Mouse (Mus musculus) frontal cortex, postnatal 10 days (tissue): ENCODE results near the gene Ankrd13d.
"Not testable (repeated sequence)": the region's sequence is repeated elsewhere in the genome, so short reads cannot be mapped to it uniquely, and the experiment has no call there.

Experiments used
- DNase-seq, 2 experiments: peaks; one replicate each; pipeline ENCODE4 v3.0.0; 2022; ENCODE audit warnings: low spot score in 2 of 2, mixed read lengths in 1 of 2

Gene Ankrd13d

GRCm38 (mm10) chr19:4264171-4264780 is 18.7 kb downstream of the Ankrd13d start:
- no peak for DNase-seq

DNA sequence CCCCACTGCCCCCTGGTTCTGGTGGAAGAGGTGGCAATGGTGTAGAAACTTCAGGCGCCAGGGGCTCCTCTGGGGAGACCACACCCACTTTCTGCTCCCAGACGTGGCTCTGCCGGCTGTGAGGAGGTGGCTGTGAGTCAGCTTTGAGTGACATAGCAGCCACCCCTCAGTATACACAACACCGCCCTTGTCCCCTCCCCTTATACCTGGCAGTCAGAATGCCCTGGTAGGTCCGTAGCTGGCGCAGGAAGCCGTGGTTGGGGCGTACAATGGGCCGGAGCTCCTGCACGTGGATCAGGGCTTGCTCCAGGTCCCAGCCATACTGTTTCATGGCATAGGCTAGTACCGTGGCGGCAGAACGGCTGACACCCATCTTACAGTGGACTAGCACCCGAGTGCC is 19.2 kb downstream of the Ankrd13d start:
- DNase-seq: no peak

- DNase-seq: no peak
These were observed 20.2 kb downstream of the Ankrd13d start for GRCm38 (mm10) chr19:4262756-4263155.

GRCm38 (mm10) chr19:4261038-4261698 is 21.8 kb downstream of the Ankrd13d start:
- DNase-seq: no peak

DNA sequence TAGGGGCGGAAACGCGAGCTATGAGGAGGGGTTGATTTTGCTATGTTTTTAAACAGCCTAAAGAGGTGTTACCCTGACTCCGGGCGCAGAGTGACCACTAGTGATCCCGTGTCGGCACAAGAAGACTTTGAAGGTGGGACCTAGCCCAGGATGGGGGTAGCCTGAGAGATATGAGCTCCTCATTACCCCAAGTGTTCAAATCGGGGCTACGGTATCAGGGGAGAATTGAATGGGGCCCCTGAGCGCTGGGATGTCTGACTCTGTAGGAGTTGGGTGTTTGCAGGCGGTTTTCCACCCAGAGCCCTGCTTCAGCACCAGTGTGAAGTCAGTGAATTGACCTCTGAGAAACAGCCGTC is 25.1 kb downstream of the Ankrd13d start:
- DNase-seq: no peak

- DNase-seq: peak; percentile 76 to 91
These were observed 25.6 kb downstream of the Ankrd13d start for GRCm38 (mm10) chr19:4257216-4257896.

DNA sequence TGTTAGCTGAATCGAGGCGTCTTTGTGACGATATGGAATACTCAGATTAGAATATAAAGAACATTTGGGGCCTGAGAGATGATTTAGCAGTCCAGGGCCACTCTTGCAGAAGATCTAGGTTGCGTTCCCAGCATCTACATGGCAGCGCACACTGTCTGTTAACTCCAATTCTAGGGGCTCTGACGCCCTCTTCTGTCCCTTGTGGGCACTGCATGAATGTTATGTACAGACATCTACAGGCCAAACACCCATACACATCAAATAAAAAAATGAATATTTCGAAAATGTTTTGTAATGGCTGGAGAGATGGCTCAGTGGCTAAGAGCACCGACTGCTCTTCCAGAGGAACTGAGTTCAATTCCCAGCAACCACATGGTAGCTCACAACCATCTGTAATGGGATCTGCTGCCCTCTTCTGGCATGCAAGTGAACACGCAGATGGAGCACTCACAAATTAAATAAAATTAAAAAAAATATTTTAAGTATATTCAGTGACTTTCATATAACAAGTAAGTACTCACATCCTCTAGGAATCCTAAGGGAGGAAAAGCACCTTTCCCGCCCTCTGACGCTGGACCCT is 27.3 kb downstream of the Ankrd13d start:
- DNase-seq: no peak

DNA sequence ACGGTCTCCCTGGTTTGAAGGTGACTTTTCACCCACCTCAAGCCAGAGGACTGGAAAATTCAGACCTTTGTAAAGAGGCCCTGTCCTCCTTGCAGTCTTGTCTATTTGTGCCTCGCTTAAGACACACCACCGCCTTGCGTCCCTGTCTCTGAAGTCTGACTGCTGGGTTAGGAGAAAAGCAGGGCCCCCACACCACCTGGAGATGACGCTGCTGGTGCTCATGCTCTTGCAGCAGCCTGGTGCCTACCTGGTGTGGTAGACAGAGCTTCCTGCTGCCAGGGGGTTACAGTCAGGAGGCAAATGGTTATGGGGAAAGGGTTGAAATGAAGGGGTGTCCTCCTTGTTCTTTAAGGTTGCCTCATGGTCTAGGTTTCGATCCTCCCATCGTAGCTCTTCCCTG is 28.7 kb downstream of the Ankrd13d start:
- DNase-seq: no peak

DNA sequence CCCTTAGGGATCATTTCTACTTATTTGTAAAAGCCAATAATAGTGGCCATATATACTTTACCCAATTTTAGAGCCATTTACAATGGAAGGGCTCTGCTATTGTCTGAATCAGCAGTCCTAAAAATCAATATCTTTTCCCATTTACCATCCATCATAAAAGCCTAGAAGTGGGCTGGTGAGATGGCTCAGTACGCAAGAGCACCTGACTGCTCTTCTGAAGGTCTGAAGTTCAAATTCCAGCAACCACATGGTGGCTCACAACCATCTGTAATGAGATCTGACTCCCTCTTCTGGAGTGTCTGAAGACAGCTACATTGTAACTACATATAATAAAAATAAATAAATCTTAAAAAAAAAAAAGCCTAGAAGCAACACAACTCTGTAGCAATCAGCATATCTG is 34.3 kb downstream of the Ankrd13d start:
- DNase-seq: not testable (repeated sequence)

GRCm38 (mm10) chr19:4247010-4247409 is 35.9 kb downstream of the Ankrd13d start:
- DNase-seq: no peak

DNA sequence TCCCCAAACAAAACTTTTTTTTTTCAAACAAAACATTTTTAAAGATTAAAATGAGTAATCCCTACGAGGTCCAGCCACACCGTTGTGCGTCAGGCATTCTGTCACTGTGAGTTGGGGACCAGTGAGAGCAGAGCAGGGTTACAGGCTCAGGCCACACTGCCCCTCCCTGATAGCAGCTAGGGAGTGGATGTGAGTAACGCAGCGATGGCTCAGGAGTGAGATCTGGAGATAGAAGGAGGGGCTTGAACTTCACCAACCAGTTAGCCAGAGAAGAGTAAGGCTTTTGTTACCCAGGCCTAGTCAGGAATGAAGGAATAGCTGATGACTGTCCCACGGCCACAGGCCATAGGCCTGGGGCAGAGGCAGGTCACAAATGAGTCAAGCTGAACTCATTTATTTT is 38.2 kb downstream of the Ankrd13d start:
- no peak for DNase-seq

DNA sequence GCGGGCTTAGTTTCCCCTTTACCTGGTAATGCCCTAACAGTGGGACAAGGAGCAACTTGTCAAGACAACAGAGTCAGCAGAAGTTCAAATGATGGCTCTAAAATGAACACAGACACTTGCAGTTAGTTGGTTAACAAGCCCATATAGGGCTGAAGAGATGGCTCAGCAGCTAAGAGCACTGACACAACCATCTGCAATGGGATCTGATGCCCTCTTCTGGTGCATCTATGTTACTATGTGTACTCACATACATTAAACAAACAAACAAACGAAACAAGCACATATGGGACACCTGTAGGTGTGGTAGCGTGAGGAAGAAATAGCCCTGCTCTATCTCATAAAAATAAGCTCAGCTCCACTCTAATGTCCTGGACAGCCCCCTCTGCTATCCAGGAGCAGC is 40.5 kb downstream of the Ankrd13d start:
- DNase-seq: no peak

DNA sequence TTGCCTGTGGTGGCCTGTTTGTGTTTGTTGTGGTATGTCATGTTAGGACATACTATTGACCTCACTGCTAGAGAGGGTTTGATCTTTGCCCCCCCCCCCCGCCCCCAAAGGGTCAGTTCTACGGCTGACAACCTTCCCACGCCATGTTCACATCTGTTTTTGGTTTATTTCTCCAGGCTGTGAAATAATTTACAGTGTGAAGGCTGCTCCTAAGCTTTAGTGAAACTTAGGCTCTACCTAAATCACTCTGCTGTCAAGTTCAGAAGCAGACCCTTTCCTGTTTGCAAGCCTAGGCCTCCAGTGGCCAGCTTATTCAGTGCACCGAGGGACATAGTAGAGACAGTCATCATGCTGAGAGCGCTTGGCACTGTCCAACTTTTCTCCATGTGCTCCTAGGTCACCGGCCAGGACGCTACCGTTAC is 42.7 kb downstream of the Ankrd13d start:
- no peak for DNase-seq

DNA sequence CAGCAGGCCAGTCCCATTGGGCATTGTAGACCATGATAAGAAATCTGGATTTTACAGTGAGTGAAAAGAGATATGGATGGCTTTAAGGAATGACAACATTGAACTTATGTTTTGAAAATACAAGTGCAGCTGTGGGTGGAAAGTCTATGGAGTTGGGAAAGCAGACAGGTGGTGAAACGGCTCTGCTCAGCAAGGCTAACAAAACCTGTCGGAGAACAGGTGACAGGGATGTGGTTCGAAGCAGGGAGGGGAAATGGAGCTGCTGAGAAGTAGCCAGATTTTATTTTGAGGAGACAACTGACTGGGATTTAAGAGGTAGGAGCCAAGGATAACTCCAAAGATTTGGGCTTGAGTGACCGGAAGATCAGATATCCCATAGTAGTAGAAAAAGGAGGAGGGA is 48.4 kb downstream of the Ankrd13d start:
- DNase-seq: no peak

- no peak for DNase-seq
These were observed 50.3 kb downstream of the Ankrd13d start for GRCm38 (mm10) chr19:4232651-4233050.

- DNase-seq: peak in 1 of 2 experiments; percentile 56
These were observed 50.8 kb downstream of the Ankrd13d start for GRCm38 (mm10) chr19:4232186-4232572.

GRCm38 (mm10) chr19:4231253-4232185 is 51.4 kb downstream of the Ankrd13d start, which contains the start of gene Pold4:
Pold4 (plus strand) TSS chr19:4231899.
- DNase-seq: peak; percentile 95 to 96

GRCm38 (mm10) chr19:4230415-4230814 is 52.5 kb downstream of the Ankrd13d start:
- no peak for DNase-seq

GRCm38 (mm10) chr19:4229451-4230076 is 53.4 kb downstream of the Ankrd13d start:
- no peak for DNase-seq

DNA sequence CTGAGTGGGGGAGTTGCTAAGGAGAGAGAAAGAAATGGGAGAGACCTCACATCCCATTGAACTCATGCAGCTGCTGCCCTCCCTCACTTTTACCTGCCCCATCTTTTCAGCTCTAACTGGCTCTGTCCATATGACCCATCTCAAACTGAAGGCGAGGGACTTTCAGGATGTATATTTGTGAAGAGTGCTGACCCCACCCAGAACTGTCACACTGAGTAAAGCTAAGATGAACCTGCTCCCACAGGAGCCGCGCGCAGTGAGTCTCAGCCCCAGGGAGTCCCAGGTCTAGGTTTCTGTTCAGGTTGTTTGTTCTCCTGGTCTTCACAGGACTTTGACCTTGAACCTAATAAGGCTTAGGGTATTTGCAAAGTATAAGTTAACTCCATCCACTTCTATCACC is 54.0 kb downstream of the Ankrd13d start:
- no peak for DNase-seq
